Mouse (Mus musculus) erythroblast, embryonic 14.5 days (primary cell): ENCODE results near the gene Slc9a6.

ENCODE experiments used
- GATA1 ChIP-seq: IDR thresholded peaks from 2 replicates; pipeline ENCODE4 v1.6.1; 2012; ENCODE audit warnings: low read length, inconsistent platforms, mixed read lengths
- TAL1 ChIP-seq: IDR thresholded peaks from 3 replicates; pipeline ENCODE4 v1.6.1; 2012; ENCODE audit warnings: low read length, inconsistent platforms, mixed read lengths

DNA sequence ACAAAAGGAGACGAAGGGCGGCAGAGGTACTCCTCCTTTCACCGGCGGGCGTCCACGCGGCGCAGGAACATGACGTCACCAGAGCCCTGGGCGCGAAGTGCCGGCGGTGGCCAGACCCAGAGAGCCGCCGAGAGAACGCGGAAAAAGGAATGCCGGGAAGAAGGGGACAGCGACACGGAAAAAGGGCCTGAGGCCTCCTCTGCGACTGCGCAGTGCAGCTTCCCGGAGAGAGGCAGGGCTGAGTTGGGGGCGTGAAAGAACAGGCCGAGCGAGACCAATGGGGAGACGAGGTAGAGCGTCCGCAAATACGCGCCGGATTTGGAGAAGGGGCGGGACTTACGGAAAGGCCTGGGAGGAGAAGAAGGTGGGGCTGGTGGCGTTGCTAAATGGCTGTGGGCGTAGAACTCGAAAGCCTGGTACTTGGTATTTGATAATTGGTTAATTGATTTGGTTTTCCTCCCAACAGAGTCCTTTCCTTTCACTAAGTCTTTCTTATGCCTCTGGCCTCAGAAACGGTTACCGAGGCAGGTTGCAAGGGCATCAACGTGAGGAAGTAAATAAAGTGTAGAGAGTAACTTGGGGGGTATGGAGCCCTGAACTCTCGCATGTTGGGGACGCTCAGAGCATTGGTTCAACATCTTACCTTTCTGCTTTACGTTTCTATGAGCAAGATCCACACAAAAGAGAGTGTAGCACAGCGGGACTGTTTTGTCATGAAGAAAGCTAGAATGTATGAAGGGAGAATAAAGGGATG is 11.5 kb upstream of the Slc9a6 start, which contains the start of gene Mmgt1:
- TF ChIP-seq TAL1 (no peak), GATA1 (no peak)
